Mouse (Mus musculus): ENCODE data around the gene Dnm1.

GRCm38 (mm10) chr2:32325342-32325741 lies 27.8 kb downstream of the Dnm1 start:
- TF ChIP-seq CTCF (IDR thresholded peaks at IDR 0.05; ENCODE audit: insufficient read depth, low read depth, low read length), result no peak
- TF ChIP-seq POLR2A (IDR thresholded peaks at IDR 0.05; ENCODE audit: insufficient read depth, low read depth, low read length), result no peak
